Mouse (Mus musculus) adrenal gland, adult 18-20 months (tissue): ENCODE data around the gene Entpd8. TPM values are rescaled to one million over a fixed set of nuclear protein-coding genes. Genes with fewer than 3 reads are reported as not detected.
A peak's percentile ranks its signal among the peaks of the same experiment; 100 is the strongest.

ENCODE experiments used
- DNase-seq, 2 experiments: peaks; one replicate each; pipeline ENCODE4 v3.0.0; 2021 to 2022; ENCODE audit warnings: low spot score in 2 of 2
- long read RNA-seq, 2 experiments: library from polyadenylated mRNA; stranded (forward); transcript quantifications; one replicate each; pipeline ENCODE4 v2.0.0; 2021
- total RNA-seq, 2 experiments: library from RNA; stranded (reverse); gene quantifications; 1 replicate in 1 of 2; 2 replicates in 1 of 2; pipeline ENCODE4 v1.2.3; 2021

Entpd8 gene
- total RNA-seq = not detected
- long read RNA-seq, experiment 1 = 0 reads
- long read RNA-seq, experiment 2 = 0 reads

- DNase-seq = no peak
Measured at GRCm38 (mm10) chr2:25080076-25080475, at the start of gene Entpd8. TSS of gene Entpd8 (plus strand) at chr2:25080304.

GRCm38 (mm10) chr2:25034994-25035393, 45.1 kb upstream of the Entpd8 start:
- no peak for DNase-seq

GRCm38 (mm10) chr2:25040089-25040488, 40.0 kb upstream of the Entpd8 start:
- DNase-seq = no peak

- DNase-seq = no peak
Measured at GRCm38 (mm10) chr2:25050921-25051320, 29.2 kb upstream of the Entpd8 start.

GRCm38 (mm10) chr2:25051450-25051849, 28.7 kb upstream of the Entpd8 start:
- no peak for DNase-seq

GRCm38 (mm10) chr2:25053101-25053500, 27.0 kb upstream of the Entpd8 start:
- DNase-seq = no peak

- peak; percentile 85 to 87 for DNase-seq
Measured at GRCm38 (mm10) chr2:25054221-25055067, 25.7 kb upstream of the Entpd8 start, which contains the start of gene Nsmf. TSS of gene Nsmf (plus strand) at chr2:25054355.

GRCm38 (mm10) chr2:25055068-25055405, 25.1 kb upstream of the Entpd8 start:
- DNase-seq = no peak

GRCm38 (mm10) chr2:25055409-25056155, 24.5 kb upstream of the Entpd8 start:
- no peak for DNase-seq

- no peak for DNase-seq
Measured at GRCm38 (mm10) chr2:25058926-25059325, 21.2 kb upstream of the Entpd8 start.

- no peak for DNase-seq
Measured at GRCm38 (mm10) chr2:25063523-25063922, 16.6 kb upstream of the Entpd8 start.

GRCm38 (mm10) chr2:25064285-25064684, 15.8 kb upstream of the Entpd8 start:
- no peak for DNase-seq

- no peak for DNase-seq
Measured at GRCm38 (mm10) chr2:25065537-25065936, 14.6 kb upstream of the Entpd8 start.

- no peak for DNase-seq
Measured at GRCm38 (mm10) chr2:25066552-25066951, 13.6 kb upstream of the Entpd8 start.

GRCm38 (mm10) chr2:25069537-25069936, 10.6 kb upstream of the Entpd8 start:
- no peak for DNase-seq

GRCm38 (mm10) chr2:25072398-25072797, 7.7 kb upstream of the Entpd8 start:
- no peak for DNase-seq

- DNase-seq = no peak
Measured at GRCm38 (mm10) chr2:25075506-25075905, 4.6 kb upstream of the Entpd8 start.

- no peak for DNase-seq
Measured at GRCm38 (mm10) chr2:25078967-25079366, 1.1 kb upstream of the Entpd8 start.

GRCm38 (mm10) chr2:25083697-25084096, 3.6 kb downstream of the Entpd8 start:
- DNase-seq = no peak

- no peak for DNase-seq
Measured at GRCm38 (mm10) chr2:25085571-25085970, 5.5 kb downstream of the Entpd8 start.

GRCm38 (mm10) chr2:25087842-25088241, 7.7 kb downstream of the Entpd8 start:
- DNase-seq = no peak

- DNase-seq = no peak
Measured at GRCm38 (mm10) chr2:25088636-25089035, 8.5 kb downstream of the Entpd8 start.
